In genomic region chr9:96592670-96593600, GRCm38 (mm10) we compare ENCODE assay signal across 26 mouse cellular contexts. TPM values are rescaled to one million over a fixed set of nuclear protein-coding genes. Genes with fewer than 3 reads are reported as not detected.
DNase-seq lines count a peak whose midpoint lies in the region; ATAC-seq and TF ChIP-seq lines count a peak whose summit lies in the region.
"Had no signal": no experiment of that assay in that cellular context is flagged by ENCODE, and none has a peak within 500 bp of the region (broad histone marks: within the 10 kb centered on the region; RNA-seq: fewer than 3 reads in every experiment).

No protein-coding gene starts in this region.

- peak overlapping the region; percentile 68 for H3K27ac ChIP-seq in intestine, postnatal 0 days (ENCODE audit: low read depth, low read length)
- 0 out of 2 replicates have a peak overlapping the region, but pooled peaks have one; percentile 41 for H3K27ac ChIP-seq in stomach, postnatal 0 days (replicated peaks)
- H3K27ac ChIP-seq: forebrain, embryonic 10.5 days; forebrain, embryonic 13.5 days; heart, embryonic 15.5 days; hindbrain, embryonic 14.5 days; hindbrain, postnatal 0 days had no signal

- H3K4me2 ChIP-seq in intestine, postnatal 0 days (replicated peaks; ENCODE audit: low read depth): 0 out of 2 replicates have a peak overlapping the region, but pooled peaks have one; percentile 14
- H3K4me2 ChIP-seq in stomach, postnatal 0 days (replicated peaks; ENCODE audit: low read depth): no peak overlapping the region
- H3K4me2 ChIP-seq: forebrain, embryonic 13.5 days; heart, embryonic 11.5 days; heart, embryonic 15.5 days; hindbrain, embryonic 14.5 days had no signal

- DNase-seq in retina, postnatal 1 day: peak; percentile 9
- no peak for DNase-seq in retina, embryonic 14.5 days (ENCODE audit: low spot score)
- no peak for DNase-seq in stomach, postnatal 0 days (ENCODE audit: low spot score)
- DNase-seq in layer of hippocampus, postnatal 10 days (ENCODE audit: low spot score in 2 of 2): no peak
- DNase-seq in thymus, postnatal 25 days: no peak
- DNase-seq: adrenal gland, postnatal 10 days; adrenal gland, postnatal 36 days; B cell, adult 2 months; cerebellum, adult 18-20 months; cerebellum, adult 9-10 months; cerebellum, postnatal 14 days; gastrocnemius, postnatal 10 days; gastrocnemius, postnatal 36 days; heart, postnatal 10 days; heart, postnatal 36 days had no signal

- H3K36me3 ChIP-seq in intestine, postnatal 0 days (ENCODE audit: control insufficient read depth, insufficient read depth): peaks cover 27% of the 10 kb centered on the region
- peaks cover 3% of the 10 kb centered on the region; the same call in 1 of the 2 replicates for H3K36me3 ChIP-seq in stomach, postnatal 0 days (ENCODE audit: control insufficient read depth, insufficient read depth, low read length)

- H3K4me3 ChIP-seq in intestine, postnatal 0 days (ENCODE audit: low read depth, low read length): no peak overlapping the region
- H3K4me3 ChIP-seq in stomach, postnatal 0 days (ENCODE audit: low read depth, low read length): no peak overlapping the region
- H3K4me3 ChIP-seq: forebrain, embryonic 10.5 days; forebrain, embryonic 13.5 days; heart, embryonic 15.5 days had no signal

- H3K27me3 ChIP-seq in intestine, postnatal 0 days (replicated peaks; ENCODE audit: control insufficient read depth, insufficient read depth, low read length): no peaks in the 10 kb centered on the region
- no peaks in the 10 kb centered on the region for H3K27me3 ChIP-seq in stomach, postnatal 0 days (ENCODE audit: control insufficient read depth, insufficient read depth, low read length)
- H3K27me3 ChIP-seq: CH12.LX; forebrain, embryonic 13.5 days; heart, embryonic 15.5 days; Patski had no signal

- peak; percentile 98 for ATAC-seq in intestine, postnatal 0 days
- peak; percentile 87 for ATAC-seq in stomach, postnatal 0 days (ENCODE audit: low FRiP score, low TSS enrichment)
- ATAC-seq: forebrain, embryonic 13.5 days; forebrain, embryonic 16.5 days; hindbrain, postnatal 0 days; Patski had no signal

- no peaks in the 10 kb centered on the region for H3K9me3 ChIP-seq in intestine, postnatal 0 days (ENCODE audit: control insufficient read depth)
- no peaks in the 10 kb centered on the region for H3K9me3 ChIP-seq in stomach, postnatal 0 days (ENCODE audit: control insufficient read depth, low read length)
- H3K9me3 ChIP-seq: forebrain, embryonic 10.5 days; forebrain, embryonic 13.5 days; G1E; heart, embryonic 15.5 days had no signal

- 48% methylated on average over 11 of the region's 11 CpGs for WGBS in intestine, postnatal 0 days
- 86% methylated on average over 11 of the region's 11 CpGs for WGBS in stomach, postnatal 0 days

- TF ChIP-seq EP300 in stomach, postnatal 0 days (optimal IDR thresholded peaks at IDR 0.05): no peak

- no peak overlapping the region for H3K9ac ChIP-seq in intestine, postnatal 0 days (ENCODE audit: low read depth, low read length)
- no peak overlapping the region for H3K9ac ChIP-seq in stomach, postnatal 0 days (ENCODE audit: low read length)
- H3K9ac ChIP-seq: forebrain, embryonic 13.5 days; heart, embryonic 15.5 days; hindbrain, embryonic 14.5 days had no signal

- no peak for TF ChIP-seq CTCF in intestine, postnatal 0 days (IDR thresholded peaks at IDR 0.05; ENCODE audit: low read depth)
- TF ChIP-seq CTCF in stomach, postnatal 0 days (IDR thresholded peaks at IDR 0.05; ENCODE audit: low read depth): no peak

- H3K4me1 ChIP-seq in intestine, postnatal 0 days (replicated peaks; ENCODE audit: control insufficient read depth, insufficient read depth, low read length): no peaks in the 10 kb centered on the region
- H3K4me1 ChIP-seq in stomach, postnatal 0 days (replicated peaks; ENCODE audit: control insufficient read depth, insufficient read depth): no peaks in the 10 kb centered on the region
- H3K4me1 ChIP-seq: forebrain, embryonic 10.5 days; forebrain, embryonic 13.5 days had no signal

RNA-seq across cellular contexts. Expression of gene Rasa2, which starts 38.5 kb away (rescaled TPM):
- 16.2 and 18.2 TPM in 2 replicates for polyA plus RNA-seq in intestine, postnatal 0 days (2015; fragmentation: Nextera tagmentation; extraction: Ambion mirVana)
- 12.2 and 12.5 TPM in 2 replicates for polyA plus RNA-seq in stomach, postnatal 0 days (2015; fragmentation: Nextera tagmentation; extraction: Ambion mirVana)
- total RNA-seq in layer of hippocampus, postnatal 10 days (2021): 10 to 100 TPM; 29.4 to 32.6 TPM
